Mouse (Mus musculus) megakaryocyte, embryonic 14.5 days (primary cell): ENCODE measurements around the gene Pmpca. TPM values are rescaled to one million over a fixed set of nuclear protein-coding genes. Genes with fewer than 3 reads are reported as not detected.

ENCODE experiments used
- H3K27me3 ChIP-seq: replicated peaks from 2 replicates; pipeline ENCODE3; 2012; ENCODE audit warnings: inconsistent platforms
- H3K36me3 ChIP-seq: replicated peaks from 2 replicates; pipeline ENCODE3; 2012; ENCODE audit warnings: low read length, inconsistent platforms, mixed read lengths
- H3K4me1 ChIP-seq: 2 replicates; pipeline ENCODE4 v1.6.1; 2012; ENCODE audit warnings: inconsistent platforms
- H3K4me3 ChIP-seq: replicated peaks from 2 replicates; pipeline ENCODE3; 2012; ENCODE audit warnings: moderate library complexity, mild to moderate bottlenecking, inconsistent platforms
- H3K9me3 ChIP-seq: 2 replicates; pipeline ENCODE4 v1.6.1; 2012; ENCODE audit warnings: inconsistent platforms
- FLI1 ChIP-seq: IDR thresholded peaks from 2 replicates; pipeline ENCODE4 v1.6.1; 2012; ENCODE audit warnings: low read length, inconsistent platforms, mixed read lengths
- GATA1 ChIP-seq: IDR thresholded peaks from 3 replicates; pipeline ENCODE4 v1.6.1; 2012; ENCODE audit warnings: mixed read lengths, low read length, inconsistent platforms, borderline replicate concordance
- polyA plus RNA-seq: library from polyadenylated mRNA; stranded (reverse); fragments of >175 nt; gene quantifications from 2 replicates; pipeline ENCODE4 v1.2.3, GENCODE M21; 2012; ENCODE audit warnings: low replicate concordance; ENCODE audit not compliant: insufficient read depth

The Pmpca gene
- polyA plus RNA-seq = 110 and 172 TPM in 2 replicates

DNA sequence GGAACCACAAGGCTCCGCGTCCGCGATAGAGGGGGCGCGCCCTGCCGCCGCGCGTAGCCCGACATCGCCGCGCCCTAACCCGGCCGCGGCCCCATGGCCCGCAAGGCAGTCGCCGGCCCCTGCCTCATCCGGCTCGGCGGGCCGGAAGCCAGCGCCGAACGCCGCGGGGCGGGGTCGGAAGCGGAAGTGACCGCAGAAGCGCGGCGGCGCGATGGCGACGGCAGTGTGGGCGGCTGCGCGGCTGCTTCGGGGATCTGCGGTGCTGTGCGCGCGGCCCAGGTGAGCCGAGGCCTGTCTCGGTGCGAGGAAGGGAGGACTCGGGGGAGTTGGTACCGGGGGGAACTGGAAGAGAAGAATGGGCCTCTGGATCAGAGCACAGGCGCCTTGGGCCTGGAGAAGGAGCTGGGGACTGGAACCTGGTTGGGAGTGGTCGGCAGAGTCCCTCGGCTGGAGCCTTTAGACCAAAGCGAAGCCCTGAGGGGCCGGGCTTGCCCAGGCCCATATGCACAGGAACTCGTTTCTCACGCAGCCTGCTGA lies at the start of gene Pmpca, which contains the start of gene Entr1:
TSS of gene Pmpca (plus strand) at position 186 of the 537 bp plus-strand sequence.
TSS of gene Entr1 (minus strand) at position 163 of the 537 bp plus-strand sequence.
- Histone ChIP-seq H3K36me3 (peaks cover 78% of the 10 kb centered on the region), H3K4me3 (peak within 1 kb of the TSS; percentile 94), H3K27me3 (no peaks in the 10 kb centered on the region), H3K4me1 (peaks cover 60% of the 10 kb centered on the region), H3K9me3 (no peaks in the 10 kb centered on the region)
- TF ChIP-seq FLI1 = peak; percentile 91
- TF ChIP-seq GATA1 = no peak

DNA sequence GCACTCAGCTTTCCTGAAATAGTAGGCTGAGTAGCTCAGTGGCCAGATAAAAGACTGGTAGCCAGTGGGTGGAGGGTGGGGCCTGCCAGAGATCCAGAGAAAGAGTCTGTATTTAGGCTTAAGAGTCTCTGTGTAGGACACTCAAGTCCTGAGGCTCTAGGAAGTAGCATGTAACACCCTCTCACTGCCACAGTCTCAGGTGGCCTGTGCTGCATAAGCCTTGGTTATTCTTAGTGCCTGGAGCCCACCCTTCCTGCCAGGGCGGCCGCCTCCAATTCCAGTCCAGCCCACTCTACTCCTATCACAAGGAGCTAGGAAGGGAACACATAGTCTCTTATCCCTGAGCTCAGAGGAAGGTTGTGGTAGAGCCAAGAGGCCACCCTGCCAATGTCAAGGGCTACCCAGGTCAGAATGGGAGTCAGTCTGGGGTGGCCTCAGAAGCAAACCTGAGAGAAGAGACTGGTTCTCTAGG lies 47.6 kb upstream of the Pmpca start:
- Histone ChIP-seq H3K9me3 (no peaks in the 10 kb centered on the region), H3K36me3 (peaks cover 76% of the 10 kb centered on the region), H3K4me3 (peak overlapping the region; percentile 90), H3K4me1 (peaks cover 80% of the 10 kb centered on the region), H3K27me3 (no peaks in the 10 kb centered on the region)
- TF ChIP-seq GATA1 = no peak
- TF ChIP-seq FLI1 = no peak

DNA sequence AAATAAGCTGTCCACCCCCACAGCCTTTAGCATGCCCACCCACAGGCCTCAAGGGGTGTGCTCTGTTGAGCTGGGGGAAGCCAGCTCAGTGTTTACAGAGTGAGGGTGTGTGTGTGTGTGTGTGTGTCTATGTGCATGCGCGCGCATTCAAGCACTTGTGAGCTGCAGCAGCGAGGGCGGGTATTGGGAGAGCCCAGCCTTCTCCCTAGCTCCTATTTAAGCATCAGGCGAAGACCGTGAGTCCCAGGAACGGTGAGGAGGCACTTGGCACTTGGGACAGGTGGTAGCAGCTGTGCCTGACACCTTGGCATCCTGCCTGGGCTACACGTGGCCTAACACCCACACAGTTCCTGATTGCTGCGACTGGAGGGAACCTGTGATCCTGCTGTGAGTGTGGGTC lies 47.1 kb upstream of the Pmpca start:
- Histone ChIP-seq H3K4me3 (peak overlapping the region; percentile 90), H3K36me3 (peaks cover 81% of the 10 kb centered on the region), H3K9me3 (no peaks in the 10 kb centered on the region), H3K27me3 (no peaks in the 10 kb centered on the region), H3K4me1 (peaks cover 85% of the 10 kb centered on the region)
- no peak for TF ChIP-seq FLI1
- no peak for TF ChIP-seq GATA1

DNA sequence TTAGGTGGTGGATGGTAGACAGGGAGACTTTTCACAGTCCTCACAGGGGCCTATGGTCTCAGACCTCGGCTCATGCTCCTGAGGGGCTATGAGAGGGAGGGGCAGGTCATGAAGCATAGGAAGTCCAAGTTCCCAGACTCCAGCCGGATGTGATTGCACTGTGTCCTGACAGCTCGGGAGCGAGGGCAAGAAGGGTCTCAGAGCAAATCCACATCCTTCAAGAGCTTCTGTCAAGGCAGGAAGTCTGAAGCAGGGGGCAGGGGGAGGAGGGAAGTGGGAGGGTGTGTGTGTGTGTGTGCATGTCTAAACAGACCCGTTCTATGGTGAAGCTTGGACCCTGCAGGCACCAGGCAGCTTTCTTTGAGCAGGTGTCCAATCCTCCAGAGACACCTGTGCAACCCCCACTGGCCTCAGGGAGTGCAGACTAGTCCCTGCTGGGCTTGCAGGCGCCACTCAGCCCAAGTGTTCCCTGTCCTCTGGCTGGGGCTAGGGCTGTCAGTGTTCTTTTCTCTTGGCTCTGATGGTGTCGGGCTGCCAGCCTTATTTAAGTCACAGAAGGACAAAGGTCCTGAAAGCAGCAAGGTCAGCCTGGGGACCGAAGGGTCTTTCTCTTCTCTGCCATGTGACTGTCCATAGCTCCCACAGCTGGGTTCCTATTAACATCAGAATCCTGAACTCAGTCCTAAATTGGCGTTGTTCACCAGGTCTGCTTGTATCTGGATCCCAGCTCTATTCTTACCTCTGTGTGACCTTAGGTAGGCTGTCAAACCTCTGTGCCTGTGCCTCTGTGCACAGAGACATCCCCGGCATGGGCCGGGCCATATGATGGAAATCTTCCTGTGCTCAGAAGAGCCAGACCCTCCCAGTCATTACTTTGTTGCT lies 46.3 kb upstream of the Pmpca start:
- H3K36me3 ChIP-seq = peaks cover 89% of the 10 kb centered on the region
- peak overlapping the region; percentile 90 for H3K4me3 ChIP-seq
- no peak for TF ChIP-seq GATA1
- TF ChIP-seq FLI1 = no peak
- no peaks in the 10 kb centered on the region for H3K27me3 ChIP-seq
- H3K9me3 ChIP-seq = no peaks in the 10 kb centered on the region
- peaks cover 93% of the 10 kb centered on the region for H3K4me1 ChIP-seq

DNA sequence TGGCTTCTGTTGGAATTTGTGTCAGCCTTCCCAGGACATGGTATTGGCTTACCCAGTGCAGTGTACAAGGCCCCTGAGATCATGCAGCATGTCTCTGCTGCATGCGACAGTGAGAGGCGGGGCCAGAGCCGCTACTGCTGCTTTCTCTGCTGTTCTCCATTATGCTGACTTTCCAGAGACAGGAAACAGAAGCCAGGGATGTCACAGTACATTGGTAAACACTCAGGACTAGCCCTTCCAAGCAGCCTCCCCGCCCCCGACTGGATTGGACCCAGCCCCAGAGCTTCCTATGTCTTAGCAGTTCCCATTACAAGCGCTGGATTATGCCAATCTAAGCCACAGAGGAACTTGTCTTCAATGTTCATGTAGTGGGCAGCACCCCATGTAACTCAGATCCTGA lies 40.9 kb upstream of the Pmpca start:
- peaks cover 6% of the 10 kb centered on the region for H3K27me3 ChIP-seq
- H3K36me3 ChIP-seq = peaks cover 75% of the 10 kb centered on the region
- H3K4me1 ChIP-seq = peaks cover 91% of the 10 kb centered on the region
- H3K9me3 ChIP-seq = no peaks in the 10 kb centered on the region
- peak overlapping the region; percentile 64 for H3K4me3 ChIP-seq
- TF ChIP-seq FLI1 (no peak), GATA1 (no peak)

DNA sequence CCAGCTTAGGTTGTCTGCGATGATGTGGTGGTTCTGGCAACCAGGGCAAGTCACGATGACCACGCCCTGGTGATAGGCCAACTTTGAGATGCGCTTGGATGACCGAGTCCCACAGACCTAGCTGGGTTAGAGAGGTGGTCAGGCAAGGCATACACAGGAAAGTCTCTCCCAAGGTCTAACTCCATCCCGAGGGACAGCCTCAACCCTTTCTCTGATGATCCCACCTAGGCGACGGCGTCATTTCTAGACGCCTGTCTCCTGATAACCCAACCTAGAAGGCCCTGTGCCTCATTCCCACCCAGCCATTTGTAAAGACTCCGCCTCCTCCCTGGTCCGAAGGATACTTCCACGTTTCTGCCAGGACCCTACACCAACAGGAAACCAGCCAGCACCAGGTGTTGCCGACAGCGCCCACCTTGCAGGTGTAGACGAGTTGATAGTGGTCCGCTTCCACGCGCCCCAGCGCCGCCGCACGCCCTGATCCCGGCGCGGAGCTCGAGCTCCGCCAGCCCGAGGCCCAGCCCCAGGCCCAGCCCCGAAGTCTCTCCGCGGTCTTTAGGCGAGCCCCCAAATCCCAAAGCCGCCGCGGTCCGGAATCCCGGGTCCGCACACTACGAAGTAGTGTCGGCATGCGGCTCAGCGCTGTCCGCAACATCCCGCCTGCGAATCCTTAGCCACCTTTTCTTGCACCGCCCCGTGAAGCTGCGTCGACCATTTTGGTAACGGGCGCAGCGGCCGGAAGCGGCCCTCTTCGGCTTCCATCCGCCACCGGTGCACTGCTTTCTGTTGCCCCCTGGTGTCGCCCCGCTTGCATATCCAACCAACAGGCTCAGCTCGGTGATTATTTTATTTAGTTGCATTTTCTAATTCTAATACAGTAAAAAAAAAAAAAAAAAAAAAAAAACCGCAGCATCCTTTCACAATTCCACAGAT lies 37.5 kb upstream of the Pmpca start, which contains the start of gene Dnlz:
TSS of gene Dnlz (minus strand) at position 753 of the 933 bp plus-strand sequence.
- H3K36me3 ChIP-seq = peaks cover 70% of the 10 kb centered on the region
- TF ChIP-seq GATA1 (no peak), FLI1 (no peak)

DNA sequence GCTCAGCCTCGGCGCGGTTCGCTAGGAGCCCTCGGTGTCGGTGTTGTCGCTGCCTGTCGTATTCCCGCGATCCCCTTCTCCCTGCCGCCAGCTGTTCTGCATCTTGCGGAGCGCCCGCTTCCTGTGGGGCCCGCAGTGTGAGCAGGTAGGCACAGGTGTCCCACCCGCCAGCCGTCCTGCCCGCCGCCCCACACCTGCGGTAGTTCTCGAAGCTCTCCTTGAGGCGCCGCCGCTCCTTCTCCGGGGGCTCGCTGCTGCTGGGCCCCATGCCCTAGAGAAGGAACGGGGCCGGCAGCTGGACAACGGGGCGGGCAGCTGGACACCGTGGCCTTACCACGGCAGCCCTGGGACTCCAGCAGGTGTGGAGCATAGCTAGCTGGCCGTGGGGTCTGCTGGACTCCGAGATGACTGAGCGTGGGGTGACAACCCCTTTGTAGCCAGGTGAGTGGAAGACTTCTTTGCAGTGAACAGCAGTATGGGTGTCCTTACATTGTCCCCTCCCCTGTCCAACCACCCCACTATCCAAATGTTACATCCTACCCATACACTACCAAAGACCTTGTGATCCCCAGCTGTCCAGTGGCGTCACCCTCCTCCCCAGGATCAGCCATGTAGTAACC lies 36.7 kb upstream of the Pmpca start:
- H3K4me1 ChIP-seq = peaks cover 83% of the 10 kb centered on the region
- no peaks in the 10 kb centered on the region for H3K9me3 ChIP-seq
- H3K4me3 ChIP-seq = peak overlapping the region; percentile 98
- no peak for TF ChIP-seq GATA1
- no peak for TF ChIP-seq FLI1
- peaks cover 70% of the 10 kb centered on the region for H3K36me3 ChIP-seq
- H3K27me3 ChIP-seq = peaks cover 13% of the 10 kb centered on the region

More for the DNA sequence above, 37.5 kb upstream of the Pmpca start, which contains the start of gene Dnlz:
- Histone ChIP-seq H3K4me3 (peak within 1 kb of the TSS; percentile 98), H3K4me1 (peaks cover 83% of the 10 kb centered on the region), H3K27me3 (peaks cover 13% of the 10 kb centered on the region), H3K9me3 (no peaks in the 10 kb centered on the region)

DNA sequence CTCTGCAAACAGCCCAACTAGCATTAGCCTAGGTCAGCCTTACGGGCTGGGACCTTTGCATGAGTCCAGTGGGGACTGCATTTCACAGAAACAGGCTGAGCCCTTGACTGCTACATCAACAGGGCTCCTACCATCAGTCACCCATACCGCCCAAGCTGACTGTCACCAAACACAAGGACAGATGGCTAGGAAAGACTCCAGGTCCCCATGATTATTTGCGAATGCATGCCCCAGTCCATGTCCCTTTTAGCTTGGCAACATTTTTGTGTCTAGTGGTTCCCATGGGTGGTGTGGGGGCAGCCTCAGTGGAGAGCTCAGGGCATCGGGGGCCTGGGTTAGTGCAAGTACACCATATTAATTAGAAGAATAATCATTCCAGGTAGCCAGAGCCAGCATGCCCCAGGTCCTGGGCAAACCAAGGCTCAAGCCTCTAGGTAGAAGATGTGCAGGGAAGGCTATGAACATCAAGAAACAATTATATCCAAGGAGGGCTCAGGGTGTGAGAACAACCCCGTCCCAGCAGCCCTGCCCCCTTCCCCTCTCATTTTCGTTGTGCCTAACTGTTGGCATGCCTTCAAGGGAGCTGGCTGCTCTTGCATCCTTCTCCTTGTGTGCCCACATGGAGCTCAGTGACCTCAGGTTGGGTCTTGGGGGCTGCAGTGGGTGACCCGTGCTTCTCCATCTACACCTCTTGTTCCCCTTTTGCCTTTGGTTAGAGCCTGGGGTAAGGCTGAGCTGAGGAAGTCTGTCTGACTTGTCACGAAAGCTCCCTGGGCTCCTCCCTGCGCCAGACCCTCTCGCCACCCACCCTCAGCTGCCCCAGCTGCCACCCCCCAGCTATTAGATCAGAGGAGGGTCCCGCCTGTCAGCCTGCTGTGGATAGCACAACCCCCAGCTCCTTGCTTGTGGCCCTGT lies 35.8 kb upstream of the Pmpca start:
- Histone ChIP-seq H3K4me3 (peak overlapping the region; percentile 98), H3K27me3 (peaks cover 18% of the 10 kb centered on the region), H3K36me3 (peaks cover 70% of the 10 kb centered on the region), H3K4me1 (peaks cover 80% of the 10 kb centered on the region), H3K9me3 (no peaks in the 10 kb centered on the region)
- TF ChIP-seq GATA1 = no peak
- no peak for TF ChIP-seq FLI1
